Mouse (Mus musculus): Measurements from ENCODE around the gene Usp12.

Usp12 gene

GRCm38 (mm10) chr5:146798031-146798430 lies 3.2 kb upstream of the Usp12 start:
- no peak for DNase-seq (ENCODE audit: low spot score)

- no peak for DNase-seq (ENCODE audit: low spot score)
These were observed 922 bp upstream of the Usp12 start for GRCm38 (mm10) chr5:146795728-146796127.

GRCm38 (mm10) chr5:146794084-146794852 lies 538 bp downstream of the Usp12 start:
- DNase-seq (ENCODE audit: low spot score) = no peak

DNA sequence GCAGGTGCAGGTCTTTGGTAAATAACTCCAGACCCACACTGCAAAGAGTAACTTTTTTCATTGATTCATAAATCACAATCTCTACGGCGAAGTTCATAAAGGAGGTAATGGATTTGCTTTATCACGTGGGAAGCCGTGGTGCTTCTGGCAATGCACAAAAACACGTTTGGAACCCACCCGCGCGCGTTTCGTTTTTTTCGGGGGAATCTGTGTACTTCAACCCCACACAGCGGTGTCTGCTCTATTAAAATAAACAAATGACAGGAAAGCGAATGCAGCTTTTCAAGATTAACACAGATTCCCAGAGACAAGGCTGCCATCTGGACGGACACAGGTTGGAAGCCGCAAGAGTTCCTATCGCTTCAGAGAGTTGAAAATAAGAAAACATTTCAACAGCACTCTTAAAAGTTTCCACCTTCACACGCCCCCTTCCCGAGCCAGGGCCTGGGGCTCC lies 1.1 kb downstream of the Usp12 start:
- DNase-seq (ENCODE audit: low spot score) = no peak

DNA sequence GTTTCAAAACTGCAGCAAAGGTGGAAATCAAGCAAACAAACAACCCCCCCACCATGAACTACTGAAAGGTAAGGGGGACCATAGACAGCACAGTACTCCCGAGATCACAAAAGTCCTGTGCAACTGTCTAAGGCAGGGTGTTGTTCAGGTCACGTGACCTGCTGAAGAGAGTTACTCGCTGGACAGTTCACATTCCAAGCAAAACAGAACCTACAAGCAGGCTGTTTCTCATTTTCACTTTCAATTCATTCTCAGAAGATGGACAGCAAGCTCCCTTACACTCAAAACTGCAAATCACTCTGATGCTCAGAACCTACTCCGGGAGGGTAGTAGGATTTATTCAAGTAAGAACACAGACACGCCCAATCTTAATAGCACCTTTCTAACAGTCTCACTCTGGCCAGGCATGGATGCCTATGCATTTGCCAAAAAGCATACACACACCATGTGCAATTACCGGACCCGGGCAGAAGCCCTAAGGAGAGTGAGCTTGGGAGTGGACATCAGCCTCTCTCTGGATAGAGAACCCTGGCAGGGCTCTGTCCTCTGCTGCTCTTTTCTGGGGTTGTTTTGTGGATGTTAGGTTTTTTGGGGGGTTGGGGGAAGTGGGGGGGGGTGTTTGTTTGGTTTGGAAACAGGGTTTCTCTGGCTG lies 2.5 kb downstream of the Usp12 start:
- no peak for DNase-seq (ENCODE audit: low spot score)

GRCm38 (mm10) chr5:146790944-146791343 lies 3.9 kb downstream of the Usp12 start:
- peak; percentile 30 for DNase-seq (ENCODE audit: low spot score)

- no peak for DNase-seq (ENCODE audit: low spot score)
These were observed 5.4 kb downstream of the Usp12 start for GRCm38 (mm10) chr5:146789413-146789812.

DNA sequence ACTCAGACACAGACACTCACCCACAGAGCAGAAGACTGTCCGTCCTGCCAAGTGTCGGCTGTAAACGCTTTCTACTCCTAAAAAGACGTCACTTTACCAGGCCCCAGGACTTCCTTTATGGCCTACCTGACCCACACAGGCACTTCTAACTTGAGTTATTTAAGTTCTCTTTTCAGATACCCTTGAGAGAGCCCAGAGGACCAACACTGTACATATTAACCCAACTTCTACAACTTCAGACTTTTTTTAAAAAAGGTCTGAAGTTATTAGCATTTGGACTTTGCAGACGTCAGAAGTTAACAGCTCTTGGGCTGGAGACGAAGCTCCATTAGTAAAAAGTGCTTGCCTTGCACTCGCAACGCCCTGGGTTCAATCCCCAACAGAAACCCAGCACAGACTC lies 8.7 kb downstream of the Usp12 start:
- DNase-seq (ENCODE audit: low spot score) = no peak

GRCm38 (mm10) chr5:146783891-146784290 lies 10.9 kb downstream of the Usp12 start:
- peak; percentile 81 for DNase-seq (ENCODE audit: low spot score)

DNA sequence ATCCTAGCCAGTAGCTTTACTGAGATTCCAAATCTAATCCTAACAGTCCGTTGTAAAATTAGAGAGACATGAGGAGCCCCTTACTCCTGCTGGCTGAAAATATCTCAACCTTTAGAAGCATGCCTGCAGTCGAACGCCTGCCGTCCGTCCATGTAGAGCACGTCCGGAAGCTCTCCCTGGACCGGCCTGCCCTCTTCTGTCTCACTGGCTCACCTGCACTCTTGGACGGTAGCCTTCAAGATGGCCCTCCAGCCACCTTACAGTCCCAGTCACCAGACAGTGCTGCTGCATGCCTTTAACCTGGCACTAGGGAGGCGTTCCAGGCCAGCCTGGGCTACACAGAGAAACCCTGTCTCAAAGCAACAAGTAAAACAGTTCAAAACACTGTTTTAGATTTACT lies 11.5 kb downstream of the Usp12 start:
- DNase-seq (ENCODE audit: low spot score) = no peak

DNA sequence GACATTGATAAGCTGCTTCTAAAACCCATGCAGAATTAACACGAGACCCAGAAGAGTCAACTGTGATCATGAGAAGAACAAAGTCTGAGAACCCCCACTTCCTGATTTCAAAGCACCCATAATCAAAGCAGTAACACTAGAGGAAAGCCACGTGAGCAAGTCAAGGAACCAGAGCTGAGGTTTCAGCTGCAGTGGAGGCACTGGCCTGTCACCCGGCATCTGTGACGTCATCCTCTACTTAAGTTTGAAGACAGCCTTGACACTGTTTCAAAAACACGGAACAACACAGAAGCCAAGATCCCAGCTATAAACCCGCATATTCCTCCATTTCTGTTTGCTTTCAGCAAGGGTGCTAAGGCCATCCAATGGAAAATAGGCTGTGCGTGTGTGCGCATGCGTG lies 13.1 kb downstream of the Usp12 start:
- peak; percentile 93 for DNase-seq (ENCODE audit: low spot score)

DNA sequence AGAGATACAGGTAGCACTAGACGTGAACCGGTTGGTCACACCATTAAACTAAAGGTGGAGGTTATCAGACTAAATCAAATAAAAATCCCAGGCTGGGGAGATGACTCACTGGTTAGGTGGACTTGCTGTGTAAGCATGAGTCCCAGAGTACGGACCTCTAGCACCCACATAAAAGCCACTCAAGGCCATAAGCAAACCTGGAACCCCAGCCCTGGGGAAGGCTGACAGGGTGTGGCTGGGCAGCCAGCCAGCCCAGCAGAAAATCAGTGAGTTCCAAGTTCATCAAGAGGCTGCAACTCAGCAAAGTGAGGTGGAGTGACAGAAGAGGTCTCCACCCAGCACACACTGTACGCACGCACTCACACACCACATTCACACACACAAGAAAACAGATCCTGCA lies 14.9 kb downstream of the Usp12 start:
- peak; percentile 34 for DNase-seq (ENCODE audit: low spot score)

DNA sequence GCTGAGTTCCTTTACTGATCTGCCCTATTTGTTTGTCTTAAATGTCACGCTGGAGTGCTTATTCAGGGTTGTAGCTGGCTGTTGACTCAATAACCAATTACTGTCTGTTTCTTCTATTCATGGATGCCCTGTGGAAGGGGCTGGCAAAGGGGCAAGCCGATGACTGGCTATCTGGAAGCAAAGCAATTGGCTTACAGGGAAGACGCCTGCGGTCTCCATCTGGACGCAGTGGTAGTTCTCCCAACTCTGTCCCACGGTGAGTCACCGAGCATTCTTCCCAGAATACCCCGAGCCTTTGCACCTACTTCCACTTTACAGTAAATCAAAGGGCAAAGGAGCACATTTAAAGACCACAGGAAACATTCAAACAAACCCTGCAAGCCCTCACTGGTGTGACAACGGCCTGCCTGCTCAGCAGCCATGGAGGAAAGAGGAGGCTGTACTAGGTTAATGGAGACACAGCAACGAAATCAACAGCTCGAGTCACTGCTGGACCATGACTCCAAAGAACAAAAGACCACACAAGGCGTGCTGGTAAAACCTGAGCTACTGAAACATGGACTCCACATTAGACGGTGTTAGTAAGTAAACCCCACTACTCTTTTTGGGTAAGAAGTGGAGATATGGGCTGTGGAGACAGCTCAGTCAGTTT lies 17.7 kb downstream of the Usp12 start:
- no peak for DNase-seq (ENCODE audit: low spot score)

DNA sequence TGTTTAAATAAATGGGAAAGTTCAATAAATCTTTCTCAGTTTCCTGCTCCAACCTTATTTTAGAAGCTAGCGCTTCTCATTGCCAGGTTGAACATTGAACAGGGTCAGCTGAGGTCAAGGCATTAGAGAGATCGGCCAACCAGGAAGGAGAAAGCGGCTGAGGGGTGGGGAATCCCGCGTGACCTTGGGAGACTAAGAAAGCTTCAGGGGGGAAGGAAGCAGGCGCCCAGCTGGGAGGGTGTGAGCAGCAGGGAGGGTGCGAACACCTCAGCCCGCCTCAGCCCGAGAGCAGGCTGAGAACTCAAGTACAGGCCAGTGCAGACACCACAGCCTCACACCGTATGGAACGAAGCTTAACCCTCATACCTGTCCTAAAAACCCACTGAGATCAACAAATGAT lies 22.8 kb downstream of the Usp12 start:
- DNase-seq (ENCODE audit: low spot score) = no peak

DNA sequence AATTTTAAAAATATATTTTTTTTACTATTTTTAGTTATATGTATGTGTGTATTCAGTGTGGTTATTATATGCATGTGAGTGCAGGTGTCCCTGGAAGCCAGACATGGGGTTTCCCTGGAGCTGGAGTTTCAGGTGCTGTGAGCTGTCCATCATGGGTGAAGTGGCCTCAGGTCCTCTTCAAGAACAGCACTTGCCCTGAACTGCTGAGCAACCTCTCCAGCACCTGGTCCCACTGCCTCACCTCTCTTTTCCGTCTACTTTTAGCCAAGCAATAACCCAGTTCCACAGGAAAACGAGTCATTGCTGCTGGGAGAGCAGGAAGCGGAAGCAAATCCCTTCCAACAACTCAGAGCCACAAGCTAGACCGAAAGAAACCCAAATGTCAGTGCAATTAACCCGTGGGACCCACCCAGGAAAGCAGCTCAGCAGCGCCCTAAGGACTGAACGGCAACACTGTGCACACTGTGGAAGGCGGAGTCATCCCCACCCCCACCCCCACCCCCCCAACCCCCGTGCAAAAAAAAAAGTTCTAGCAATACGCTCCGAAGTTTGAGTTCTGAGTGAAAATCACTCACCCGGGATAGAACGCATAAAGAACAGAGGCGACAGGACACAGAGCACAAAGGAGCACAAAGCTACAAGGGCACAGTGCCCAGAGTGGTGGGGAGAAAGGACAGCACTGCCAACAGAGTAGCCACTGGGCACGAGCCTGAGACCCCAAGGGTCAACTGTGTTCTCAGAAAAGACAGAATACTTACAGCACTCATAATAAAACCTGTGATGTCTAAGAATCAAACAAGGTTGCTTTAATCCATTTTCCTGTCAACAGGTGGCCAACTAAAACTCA lies 24.6 kb downstream of the Usp12 start:
- no peak for DNase-seq (ENCODE audit: low spot score)

DNA sequence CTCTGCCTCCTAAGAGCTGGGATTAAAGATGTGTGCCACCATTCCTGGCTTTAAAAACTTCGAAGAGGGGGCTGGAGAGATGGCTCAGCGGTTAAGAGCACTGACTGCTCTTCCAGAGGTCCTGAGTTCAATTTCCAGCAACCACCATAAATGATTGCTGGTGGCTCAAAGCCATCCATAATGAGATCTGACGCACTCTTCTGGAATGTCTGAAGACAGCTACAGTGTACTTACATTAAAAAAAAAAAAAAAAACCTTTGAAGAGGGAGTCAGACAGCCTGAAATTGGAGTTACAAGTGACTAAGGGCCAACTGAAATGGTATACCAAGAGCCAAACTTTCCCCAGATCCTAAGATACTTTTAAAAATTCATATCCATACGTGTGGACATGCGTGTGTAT lies 29.0 kb downstream of the Usp12 start:
- no peak for DNase-seq (ENCODE audit: low spot score)

DNA sequence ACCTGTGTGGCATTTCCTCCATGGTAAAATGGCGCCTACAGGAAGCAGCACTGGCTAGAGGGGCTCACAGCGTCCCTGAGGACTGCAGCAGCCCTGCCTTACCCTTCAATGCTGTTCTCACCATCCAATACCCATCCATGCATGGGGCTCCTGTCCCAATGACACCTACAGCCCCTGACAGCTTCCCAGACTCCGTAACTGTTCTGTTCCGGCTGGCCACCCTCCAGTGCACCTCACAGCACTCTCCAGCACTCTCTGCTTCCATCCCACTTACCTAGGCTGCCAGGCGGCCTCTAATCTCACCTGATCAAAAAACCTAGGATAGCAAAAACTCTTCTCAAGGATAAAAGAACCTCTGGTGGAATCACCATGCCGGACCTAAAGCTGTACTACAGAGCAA lies 35.6 kb downstream of the Usp12 start:
- DNase-seq (ENCODE audit: low spot score) = no peak

GRCm38 (mm10) chr5:146757921-146758320 lies 36.9 kb downstream of the Usp12 start:
- DNase-seq (ENCODE audit: low spot score) = no peak

DNA sequence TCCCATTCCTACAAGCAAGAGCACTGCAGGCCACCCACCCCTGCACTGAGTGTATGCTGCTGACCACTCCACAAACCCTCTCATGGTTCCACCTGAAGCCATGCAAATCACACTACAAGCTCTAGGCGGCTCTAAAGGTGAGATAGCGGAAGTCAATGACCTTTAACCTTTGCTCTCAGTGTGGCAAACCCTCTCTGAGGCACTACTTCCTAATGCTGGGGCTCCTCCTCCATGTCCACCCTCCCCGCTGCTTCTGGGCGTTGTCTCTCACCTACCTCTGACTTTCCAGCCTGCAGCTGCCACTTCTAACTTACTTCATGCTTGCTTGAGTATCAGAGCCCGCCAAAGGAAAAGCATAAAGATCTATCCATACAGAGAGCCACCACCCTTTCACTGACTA lies 37.5 kb downstream of the Usp12 start:
- DNase-seq (ENCODE audit: low spot score) = no peak

- no peak for DNase-seq (ENCODE audit: low spot score)
These were observed 41.6 kb downstream of the Usp12 start for GRCm38 (mm10) chr5:146753181-146753580.

- no peak for DNase-seq (ENCODE audit: low spot score)
These were observed 43.8 kb downstream of the Usp12 start for GRCm38 (mm10) chr5:146750958-146751357.

DNA sequence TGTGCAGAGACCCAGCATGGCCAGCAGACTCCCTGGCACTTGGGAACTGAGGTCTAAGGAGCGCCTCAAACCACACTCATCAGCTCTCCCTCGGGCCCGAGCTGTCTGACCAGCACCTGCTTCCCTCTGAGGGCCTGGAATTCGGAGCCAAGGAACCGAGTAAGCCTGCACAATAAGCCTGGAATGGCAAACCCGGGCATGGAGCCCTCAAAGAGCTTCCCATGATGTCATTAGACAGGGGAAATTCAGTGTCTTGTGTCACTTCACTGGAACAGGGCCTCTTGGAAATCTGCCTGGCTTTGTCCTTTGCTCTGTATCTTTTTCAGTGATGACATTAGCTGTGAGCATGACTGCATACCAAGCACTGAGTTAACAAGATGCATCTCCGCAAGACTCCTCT lies 44.5 kb downstream of the Usp12 start:
- no peak for DNase-seq (ENCODE audit: low spot score)
